Mouse (Mus musculus): ENCODE measurements around the gene Stat3.

GRCm38 (mm10) chr11:100847572-100847971 lies 91.8 kb downstream of the Stat3 start:
- no peak for TF ChIP-seq POLR2A (IDR thresholded peaks at IDR 0.05; ENCODE audit: low read depth, low read length)
- no peak for TF ChIP-seq CTCF (IDR thresholded peaks at IDR 0.05; ENCODE audit: extremely low read depth, insufficient read depth, insufficient read length, insufficient replicate concordance)
